Mouse (Mus musculus) G1E (cell line): ENCODE results near the gene Egr4. TPM values are rescaled to one million over a fixed set of nuclear protein-coding genes. Genes with fewer than 3 reads are reported as not detected.

Experiments used
- ATAC-seq: 2 replicates; pipeline ENCODE4 v1.8.0; 2016; ENCODE audit warnings: mild to moderate bottlenecking; ENCODE audit not compliant: insufficient number of reproducible peaks, poor library complexity, low FRiP score, severe bottlenecking; ENCODE audit errors: extremely low read depth
- DNase-seq: peaks from one replicate; pipeline ENCODE4 v3.0.0; 2012; ENCODE audit warnings: low spot score
- H3K27me3 ChIP-seq: 2 replicates; pipeline ENCODE4 v1.6.1; 2012; ENCODE audit warnings: mild to moderate bottlenecking, low read length, inconsistent platforms; ENCODE audit not compliant: insufficient read depth
- H3K36me3 ChIP-seq: replicated peaks from 2 replicates; pipeline ENCODE3; 2012; ENCODE audit warnings: mild to moderate bottlenecking, inconsistent platforms
- H3K4me1 ChIP-seq: 2 replicates; pipeline ENCODE4 v1.6.1; 2012; ENCODE audit warnings: low read depth, low read length, inconsistent platforms, mixed read lengths; ENCODE audit not compliant: insufficient read depth
- H3K4me3 ChIP-seq: 2 replicates; pipeline ENCODE4 v1.5.1; 2012; ENCODE audit warnings: low read depth, mild to moderate bottlenecking, inconsistent platforms, low read length, moderate library complexity, mixed read lengths
- H3K9me3 ChIP-seq: replicated peaks from 2 replicates; pipeline ENCODE4 v1.6.1; 2012; ENCODE audit warnings: inconsistent platforms
- CTCF ChIP-seq: IDR thresholded peaks from 2 replicates; pipeline ENCODE4 v1.5.1; 2012; ENCODE audit warnings: low read depth, low read length, inconsistent platforms, mixed read lengths
- GATA1 ChIP-seq: IDR thresholded peaks from 2 replicates; pipeline ENCODE4 v1.6.1; 2012; ENCODE audit warnings: borderline replicate concordance, low read length, inconsistent platforms, mixed read lengths
- GATA2 ChIP-seq: IDR thresholded peaks from 2 replicates; pipeline ENCODE4 v1.6.1; 2012; ENCODE audit warnings: low read depth, low read length, inconsistent platforms, borderline replicate concordance
- POLR2AphosphoS5 ChIP-seq: IDR thresholded peaks from 2 replicates; pipeline ENCODE4 v1.6.1; 2012; ENCODE audit warnings: low read depth, low read length, inconsistent platforms; ENCODE audit not compliant: insufficient replicate concordance
- TAL1 ChIP-seq: conservative IDR thresholded peaks from 2 replicates; pipeline ENCODE4 v1.6.1; 2012; ENCODE audit warnings: low read depth, low read length, inconsistent platforms, mixed read lengths
- polyA plus RNA-seq: library from polyadenylated mRNA; stranded (reverse); fragments of >175 nt; gene quantifications from 2 replicates; pipeline ENCODE4 v1.2.3, GENCODE M21; 2012
- total RNA-seq, 2 experiments: library from RNA; stranded (forward) in 1 of 2; stranded (reverse) in 1 of 2; fragments of 200-1000 nt in 1 of 2; fragments of >200 nt in 1 of 2; fragmentation: Nextera tagmentation in 1 of 2; gene quantifications; 2 replicates each; pipeline ENCODE4 v1.2.3; 2014 to 2017

The Egr4 gene
- total and polyA plus RNA-seq, 3 experiments, result not detected

DNA sequence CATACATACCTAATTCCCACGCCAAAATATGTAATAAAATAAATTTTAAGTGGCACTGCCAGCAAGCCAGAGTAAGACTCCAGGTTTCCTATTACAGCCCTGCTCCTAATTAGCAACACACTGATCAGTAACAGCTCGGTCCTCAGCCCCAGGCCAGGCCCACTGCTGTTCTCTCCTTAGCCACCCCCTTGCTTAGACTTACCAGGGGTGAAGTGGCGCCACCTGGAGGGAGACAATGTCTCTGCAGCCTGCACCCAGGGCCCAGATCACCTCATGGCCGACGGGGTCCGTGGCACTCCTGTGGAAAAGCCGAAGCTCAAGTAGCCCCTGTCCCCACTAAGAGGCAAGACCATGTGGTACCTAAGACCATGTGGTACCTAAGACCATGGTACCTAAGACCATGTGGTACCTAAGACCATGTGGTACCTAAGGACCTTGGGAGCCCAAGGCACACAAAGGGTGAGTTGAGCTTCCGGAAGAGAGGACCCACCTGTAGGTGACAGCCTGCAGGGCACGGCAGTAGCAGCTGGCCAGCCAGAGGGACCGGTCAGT lies 35.9 kb downstream of the Egr4 start:
- Histone ChIP-seq H3K27me3 (peaks cover 50% of the 10 kb centered on the region), H3K4me3 (no peak overlapping the region), H3K36me3 (no peaks in the 10 kb centered on the region), H3K4me1 (no peaks in the 10 kb centered on the region; the same call in 1 of the 2 replicates), H3K9me3 (peaks cover 3% of the 10 kb centered on the region)
- DNase-seq (peak; percentile 43), ATAC-seq (no peak)
- TF ChIP-seq GATA2 (no peak), GATA1 (no peak), CTCF (peak; percentile 80), TAL1 (no peak)

DNA sequence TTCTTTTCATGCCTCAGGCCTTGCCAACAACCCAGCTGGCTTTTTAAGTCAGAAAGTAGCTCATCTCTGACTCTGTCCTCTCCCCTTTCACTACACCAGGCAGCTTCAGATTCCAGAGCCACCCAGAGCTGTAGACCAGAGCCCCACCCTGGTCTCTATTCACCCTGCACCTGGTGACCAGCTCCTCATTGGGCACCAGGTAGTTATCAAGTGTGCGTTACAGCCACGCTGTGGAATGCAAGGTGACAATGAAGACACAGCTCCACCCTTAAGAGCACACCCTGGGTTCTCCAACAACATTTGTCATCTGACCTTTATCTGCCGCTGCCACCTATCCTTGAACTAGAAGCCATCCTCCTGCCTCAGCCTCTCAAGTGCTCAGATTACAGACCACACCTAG lies 37.8 kb downstream of the Egr4 start:
- TF ChIP-seq GATA1, result no peak
- no peak for TF ChIP-seq POLR2AphosphoS5
- TF ChIP-seq CTCF, result no peak
- no peak for TF ChIP-seq TAL1
- TF ChIP-seq GATA2, result no peak

DNA sequence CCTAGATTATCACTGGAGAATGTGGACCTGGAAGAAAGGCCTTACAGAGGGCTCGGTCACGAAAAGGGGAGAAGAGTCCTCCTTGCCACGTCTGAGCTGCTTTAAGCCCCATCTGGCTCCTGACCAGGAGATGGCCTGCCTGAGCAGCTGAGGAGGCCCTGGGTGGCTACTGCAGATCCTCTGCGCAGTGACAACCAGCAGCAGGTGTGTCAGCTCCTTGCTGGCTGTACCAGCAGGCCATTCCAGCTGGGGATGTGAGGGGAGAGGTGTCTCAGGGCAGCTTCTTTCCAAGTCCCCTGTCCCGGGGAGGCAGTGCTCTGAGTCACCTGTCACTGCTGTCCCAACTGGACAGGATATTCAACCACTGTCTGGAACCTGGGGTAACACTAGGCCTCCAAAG lies 40.8 kb downstream of the Egr4 start:
- no peak overlapping the region for H3K4me3 ChIP-seq
- H3K4me1 ChIP-seq, result no peaks in the 10 kb centered on the region; the same call in none of the 2 replicates
- TF ChIP-seq POLR2AphosphoS5, result no peak
- no peak for TF ChIP-seq TAL1
- no peak for TF ChIP-seq GATA2
- no peak for TF ChIP-seq GATA1
- TF ChIP-seq CTCF, result no peak
- H3K9me3 ChIP-seq, result no peaks in the 10 kb centered on the region
- peaks cover 35% of the 10 kb centered on the region for H3K27me3 ChIP-seq
- peaks cover 27% of the 10 kb centered on the region for H3K36me3 ChIP-seq
- DNase-seq (no peak), ATAC-seq (no peak)

More for the DNA sequence above, 37.8 kb downstream of the Egr4 start:
- ATAC-seq (no peak), DNase-seq (no peak)
- Histone ChIP-seq H3K4me3 (no peak overlapping the region), H3K4me1 (no peaks in the 10 kb centered on the region; the same call in none of the 2 replicates), H3K27me3 (peaks cover 50% of the 10 kb centered on the region), H3K36me3 (no peaks in the 10 kb centered on the region), H3K9me3 (no peaks in the 10 kb centered on the region)

DNA sequence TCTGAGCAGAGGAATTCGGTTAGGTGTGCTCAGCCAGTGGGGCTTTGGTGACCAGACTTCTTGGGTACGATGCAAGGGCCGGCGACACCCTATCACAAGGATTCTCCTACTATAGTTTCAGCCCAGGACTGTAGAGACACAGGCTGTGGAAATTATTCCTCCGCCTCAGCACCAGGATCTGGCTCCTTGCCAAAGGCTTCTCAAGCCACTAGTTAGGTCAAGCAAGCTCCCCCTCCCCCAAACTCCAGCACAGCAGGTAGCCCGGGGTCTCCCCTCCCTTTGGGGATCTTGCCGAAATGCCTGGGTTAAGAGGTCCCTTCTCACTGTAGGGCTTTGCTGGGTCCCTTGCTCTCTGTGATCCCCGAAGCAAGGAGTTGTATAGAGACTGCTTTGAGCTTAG lies 41.4 kb downstream of the Egr4 start:
- DNase-seq (no peak), ATAC-seq (no peak)
- peaks cover 34% of the 10 kb centered on the region for H3K27me3 ChIP-seq
- TF ChIP-seq POLR2AphosphoS5 (no peak), CTCF (no peak), GATA1 (no peak), GATA2 (no peak), TAL1 (no peak)
- no peaks in the 10 kb centered on the region; the same call in 1 of the 2 replicates for H3K4me1 ChIP-seq
- H3K9me3 ChIP-seq, result no peaks in the 10 kb centered on the region
- H3K36me3 ChIP-seq, result peaks cover 33% of the 10 kb centered on the region
- no peak overlapping the region for H3K4me3 ChIP-seq

DNA sequence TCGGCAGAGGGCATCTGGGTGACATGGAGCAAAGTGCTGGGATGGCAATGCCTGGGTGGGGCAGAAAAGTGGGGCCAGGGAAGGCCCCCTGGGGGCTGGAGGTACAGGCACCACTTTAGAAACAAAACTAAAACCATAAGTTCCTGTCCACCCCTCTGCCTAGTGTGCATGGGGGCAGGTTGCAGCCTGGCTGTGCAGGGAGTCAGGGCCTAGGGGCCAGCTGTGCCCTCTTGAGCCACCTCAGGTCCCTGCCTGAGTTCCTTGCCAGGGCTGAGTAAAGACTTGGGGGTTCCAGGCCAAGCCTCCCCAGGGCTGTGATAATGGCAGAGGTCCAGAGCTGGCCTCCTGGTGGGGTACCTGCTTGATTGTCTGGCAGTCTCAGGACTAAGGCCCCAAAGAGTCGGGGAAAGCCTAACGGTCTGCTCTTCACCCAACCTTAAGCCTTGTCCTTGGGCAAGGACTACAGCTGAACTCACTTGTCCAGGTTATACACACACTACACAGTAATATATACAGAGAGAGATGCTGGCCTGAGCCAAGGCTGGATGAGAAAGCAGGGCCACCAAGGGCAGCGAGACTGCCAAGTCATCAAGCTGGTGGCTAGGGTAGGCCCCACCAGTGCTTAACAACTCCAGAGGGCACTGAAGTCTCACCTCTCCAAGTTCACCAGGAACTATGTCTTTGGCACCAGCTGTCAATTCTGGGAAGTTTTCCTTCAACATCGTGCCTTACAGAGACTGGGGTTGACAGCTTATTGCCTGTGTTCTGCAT lies 43.5 kb downstream of the Egr4 start:
- Histone ChIP-seq H3K4me3 (no peak overlapping the region), H3K4me1 (peaks cover 3% of the 10 kb centered on the region; the same call in 1 of the 2 replicates), H3K27me3 (peaks cover 23% of the 10 kb centered on the region; the same call in 1 of the 2 replicates), H3K36me3 (peaks cover 54% of the 10 kb centered on the region), H3K9me3 (no peaks in the 10 kb centered on the region)
- TF ChIP-seq POLR2AphosphoS5 (0 out of 2 replicates have a peak, but pooled peaks have one; percentile 74), GATA2 (no peak)
- ATAC-seq, result no peak
- no peak for DNase-seq

DNA sequence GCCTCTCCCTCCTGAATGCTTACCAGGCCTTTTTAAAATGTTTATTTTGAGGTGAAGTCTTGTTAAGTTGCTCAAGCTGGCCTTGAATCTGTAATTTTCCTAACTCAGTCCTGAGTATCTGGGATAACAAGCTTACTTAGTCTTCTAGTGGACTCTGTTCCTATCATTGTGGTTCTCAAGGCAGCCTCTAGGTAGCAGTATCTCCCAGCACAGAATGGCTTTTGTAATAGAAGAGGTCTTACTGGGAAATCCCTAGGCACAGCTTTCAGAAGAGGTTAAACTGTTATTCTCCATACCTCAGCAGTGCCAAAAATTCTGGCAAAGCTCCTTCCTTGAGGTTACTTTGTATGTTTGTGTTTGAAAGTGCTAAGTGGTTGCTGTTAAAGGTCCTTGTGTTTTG lies 48.0 kb downstream of the Egr4 start:
- ATAC-seq, result no peak
- peaks cover 3% of the 10 kb centered on the region; the same call in 1 of the 2 replicates for H3K4me1 ChIP-seq
- H3K36me3 ChIP-seq, result peaks cover 98% of the 10 kb centered on the region
- H3K9me3 ChIP-seq, result no peaks in the 10 kb centered on the region
- no peak overlapping the region for H3K4me3 ChIP-seq
- no peaks in the 10 kb centered on the region for H3K27me3 ChIP-seq
- no peak for DNase-seq
- TF ChIP-seq GATA2, result no peak
- no peak for TF ChIP-seq GATA1
- no peak for TF ChIP-seq POLR2AphosphoS5
- no peak for TF ChIP-seq CTCF
- no peak for TF ChIP-seq TAL1

Other genes starting within 250 kb of the Egr4 start
- gene Sfxn5, start 180.2 kb downstream of the Egr4 start, total RNA-seq (2014; fragmentation: Nextera tagmentation), result not detected in 2 replicates
- gene Sfxn5, start 180.2 kb downstream of the Egr4 start, total RNA-seq (2017), result 0.12 and 0.38 TPM in 2 replicates
- 0.04 TPM in 1 of 2 replicates, not detected in the other for gene Sfxn5, start 180.2 kb downstream of the Egr4 start, polyA plus RNA-seq
- gene Rab11fip5, start 139.0 kb downstream of the Egr4 start, total RNA-seq (2014; fragmentation: Nextera tagmentation), result not detected in 2 replicates
- 0.27 TPM in 1 of 2 replicates, not detected in the other for gene Rab11fip5, start 139.0 kb downstream of the Egr4 start, total RNA-seq (2017)
- gene Rab11fip5, start 139.0 kb downstream of the Egr4 start, polyA plus RNA-seq, result not detected in 2 replicates
- not detected in 2 replicates for gene Noto, start 89.7 kb downstream of the Egr4 start, total RNA-seq (2014; fragmentation: Nextera tagmentation)
- 0.11 TPM in 1 of 2 replicates, not detected in the other for gene Noto, start 89.7 kb downstream of the Egr4 start, total RNA-seq (2017)
- gene Noto, start 89.7 kb downstream of the Egr4 start, polyA plus RNA-seq, result not detected in 2 replicates
- gene Smyd5, start 81.6 kb downstream of the Egr4 start, total RNA-seq (2014; fragmentation: Nextera tagmentation), result 33.1 and 38.3 TPM in 2 replicates
- gene Smyd5, start 81.6 kb downstream of the Egr4 start, total RNA-seq (2017), result 35.9 and 40.0 TPM in 2 replicates
- gene Smyd5, start 81.6 kb downstream of the Egr4 start, polyA plus RNA-seq, result 10.6 and 36.7 TPM in 2 replicates
- 221 and 228 TPM in 2 replicates for gene Cct7, start 62.1 kb downstream of the Egr4 start, total RNA-seq (2014; fragmentation: Nextera tagmentation)
- 281 and 287 TPM in 2 replicates for gene Cct7, start 62.1 kb downstream of the Egr4 start, total RNA-seq (2017)
- gene Cct7, start 62.1 kb downstream of the Egr4 start, polyA plus RNA-seq, result 56.6 and 84.3 TPM in 2 replicates
- 18.0 and 27.5 TPM in 2 replicates for gene Pradc1, start 61.6 kb downstream of the Egr4 start, total RNA-seq (2014; fragmentation: Nextera tagmentation)
- 11.9 and 14.5 TPM in 2 replicates for gene Pradc1, start 61.6 kb downstream of the Egr4 start, total RNA-seq (2017)
- 31.8 and 45.1 TPM in 2 replicates for gene Pradc1, start 61.6 kb downstream of the Egr4 start, polyA plus RNA-seq
- gene Fbxo41, start 10.6 kb downstream of the Egr4 start, total RNA-seq (2014; fragmentation: Nextera tagmentation), result not detected in 2 replicates
- gene Fbxo41, start 10.6 kb downstream of the Egr4 start, total RNA-seq (2017), result under 0.01 and 0.05 TPM in 2 replicates
- not detected in 2 replicates for gene Fbxo41, start 10.6 kb downstream of the Egr4 start, polyA plus RNA-seq
- gene Alms1, start 73.9 kb upstream of the Egr4 start, total RNA-seq (2014; fragmentation: Nextera tagmentation), result 39.3 and 41.7 TPM in 2 replicates
- gene Alms1, start 73.9 kb upstream of the Egr4 start, total RNA-seq (2017), result 16.0 and 19.7 TPM in 2 replicates
- gene Alms1, start 73.9 kb upstream of the Egr4 start, polyA plus RNA-seq, result 1.3 and 1.6 TPM in 2 replicates
- gene Nat8f7, start 199.6 kb upstream of the Egr4 start, total RNA-seq (2014; fragmentation: Nextera tagmentation), result not detected in 2 replicates
- not detected in 2 replicates for gene Nat8f7, start 199.6 kb upstream of the Egr4 start, total RNA-seq (2017)
- gene Nat8f7, start 199.6 kb upstream of the Egr4 start, polyA plus RNA-seq, result not detected in 2 replicates